Mouse (Mus musculus) liver, postnatal 0 days (tissue): ENCODE measurements around the gene Fbxo34.

ENCODE experiments used
- CTCF ChIP-seq: sonication (generic); IDR thresholded peaks from 2 replicates; pipeline ENCODE4 v1.5.1; 2016; ENCODE audit warnings: antibody characterized with exemption, low read depth
- EP300 ChIP-seq: IDR thresholded peaks from 2 replicates; pipeline ENCODE4 v1.6.1; 2016; ENCODE audit warnings: antibody characterized with exemption, low read depth, mild to moderate bottlenecking

DNA sequence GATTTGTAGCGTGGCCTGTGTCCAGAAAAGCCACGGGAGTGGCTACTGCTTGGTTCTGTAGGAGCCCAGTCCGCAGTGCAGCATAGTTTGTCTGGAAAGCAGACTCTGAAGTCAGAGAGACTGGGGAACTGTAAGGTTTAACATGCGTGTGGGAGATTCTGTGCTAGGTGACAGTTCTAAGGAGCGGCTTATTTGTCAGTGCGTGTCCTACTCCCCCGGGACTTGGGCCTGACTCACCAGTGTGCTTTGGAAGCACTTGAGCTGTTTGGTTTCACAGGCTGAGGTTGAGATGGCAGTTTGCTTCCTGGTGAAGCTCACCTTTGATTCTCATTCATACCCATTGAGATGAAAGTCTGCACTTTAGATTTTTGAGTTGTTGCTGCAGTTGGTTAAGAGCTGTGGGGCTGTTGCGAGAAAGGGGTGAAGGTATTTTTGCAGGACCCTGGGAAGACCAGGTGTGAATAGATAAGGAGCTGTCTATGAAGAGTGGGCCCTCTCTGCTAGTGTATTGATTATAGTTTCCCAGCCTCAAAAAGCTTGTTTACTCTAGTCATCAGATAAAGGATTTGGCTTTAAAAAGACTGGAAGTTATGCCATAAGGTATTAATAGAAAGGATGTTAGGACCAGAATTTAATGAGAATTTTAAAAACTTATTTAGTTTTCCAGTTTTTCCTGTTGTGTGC, 24.5 kb downstream of the Fbxo34 start:
- TF ChIP-seq EP300 (no peak), CTCF (no peak)
